Mouse (Mus musculus): ENCODE results near the gene Gm973. TPM values are rescaled to one million over a fixed set of nuclear protein-coding genes. Genes with fewer than 3 reads are reported as not detected.

The Gm973 gene
- polyA plus RNA-seq, 1 experiment = 11.5 TPM

- no peaks in the 10 kb centered on the region for H3K4me1 ChIP-seq (ENCODE audit: control insufficient read depth, insufficient read depth, low read length)
- no peak for TF ChIP-seq POLR2A (IDR thresholded peaks at IDR 0.05; ENCODE audit: extremely low read depth, insufficient read depth, low read length)
- no peak overlapping the region for H3K27ac ChIP-seq (ENCODE audit: insufficient read depth, low read length)
- no peak overlapping the region for H3K4me3 ChIP-seq (ENCODE audit: insufficient read depth, low read length)
These were observed 92.2 kb downstream of the Gm973 start for GRCm38 (mm10) chr1:59608125-59608762.

- Histone ChIP-seq H3K4me1 (ENCODE audit: control insufficient read depth, insufficient read depth, low read length) (no peaks in the 10 kb centered on the region), H3K27ac (ENCODE audit: insufficient read depth, low read length) (no peak overlapping the region), H3K4me3 (ENCODE audit: insufficient read depth, low read length) (no peak overlapping the region)
- TF ChIP-seq CTCF (IDR thresholded peaks at IDR 0.05; ENCODE audit: extremely low read depth, insufficient read depth, low read length) (no peak), POLR2A (IDR thresholded peaks at IDR 0.05; ENCODE audit: extremely low read depth, insufficient read depth, low read length) (no peak)
These were observed 92.9 kb downstream of the Gm973 start for GRCm38 (mm10) chr1:59608920-59609319.

GRCm38 (mm10) chr1:59609458-59609857, 93.4 kb downstream of the Gm973 start:
- no peaks in the 10 kb centered on the region for H3K4me1 ChIP-seq (ENCODE audit: control insufficient read depth, insufficient read depth, low read length)
- H3K4me3 ChIP-seq (ENCODE audit: insufficient read depth, low read length) = no peak overlapping the region
- H3K27ac ChIP-seq (ENCODE audit: insufficient read depth, low read length) = no peak overlapping the region
- TF ChIP-seq CTCF (IDR thresholded peaks at IDR 0.05; ENCODE audit: extremely low read depth, insufficient read depth, low read length) (0 out of 2 replicates have a peak, but pooled peaks have one; percentile 13), POLR2A (IDR thresholded peaks at IDR 0.05; ENCODE audit: extremely low read depth, insufficient read depth, low read length) (no peak)

GRCm38 (mm10) chr1:59609896-59610295, 93.8 kb downstream of the Gm973 start:
- Histone ChIP-seq H3K4me3 (ENCODE audit: insufficient read depth, low read length) (no peak overlapping the region), H3K27ac (ENCODE audit: insufficient read depth, low read length) (no peak overlapping the region), H3K4me1 (ENCODE audit: control insufficient read depth, insufficient read depth, low read length) (no peaks in the 10 kb centered on the region)
- no peak for TF ChIP-seq CTCF (IDR thresholded peaks at IDR 0.05; ENCODE audit: extremely low read depth, insufficient read depth, low read length)
- TF ChIP-seq POLR2A (IDR thresholded peaks at IDR 0.05; ENCODE audit: extremely low read depth, insufficient read depth, low read length) = no peak

GRCm38 (mm10) chr1:59610929-59611328, 94.9 kb downstream of the Gm973 start:
- TF ChIP-seq POLR2A (IDR thresholded peaks at IDR 0.05; ENCODE audit: extremely low read depth, insufficient read depth, low read length) (no peak), CTCF (IDR thresholded peaks at IDR 0.05; ENCODE audit: extremely low read depth, insufficient read depth, low read length) (no peak)

GRCm38 (mm10) chr1:59613795-59614194, 97.7 kb downstream of the Gm973 start:
- H3K27ac ChIP-seq (ENCODE audit: insufficient read depth, low read length) = no peak overlapping the region
- no peak overlapping the region for H3K4me3 ChIP-seq (ENCODE audit: insufficient read depth, low read length)
- peak; percentile 45 for TF ChIP-seq CTCF (IDR thresholded peaks at IDR 0.05; ENCODE audit: extremely low read depth, insufficient read depth, low read length)
- TF ChIP-seq POLR2A (IDR thresholded peaks at IDR 0.05; ENCODE audit: extremely low read depth, insufficient read depth, low read length) = no peak
- H3K4me1 ChIP-seq (ENCODE audit: control insufficient read depth, insufficient read depth, low read length) = no peaks in the 10 kb centered on the region

More at GRCm38 (mm10) chr1:59610929-59611328, 94.9 kb downstream of the Gm973 start:
- H3K4me1 ChIP-seq (ENCODE audit: control insufficient read depth, insufficient read depth, low read length) = no peaks in the 10 kb centered on the region
- no peak overlapping the region for H3K27ac ChIP-seq (ENCODE audit: insufficient read depth, low read length)
- no peak overlapping the region for H3K4me3 ChIP-seq (ENCODE audit: insufficient read depth, low read length)

GRCm38 (mm10) chr1:59615021-59615420, 99.0 kb downstream of the Gm973 start:
- H3K27ac ChIP-seq (ENCODE audit: insufficient read depth, low read length) = no peak overlapping the region
- no peak overlapping the region for H3K4me3 ChIP-seq (ENCODE audit: insufficient read depth, low read length)
- TF ChIP-seq POLR2A (IDR thresholded peaks at IDR 0.05; ENCODE audit: extremely low read depth, insufficient read depth, low read length) (no peak), CTCF (IDR thresholded peaks at IDR 0.05; ENCODE audit: extremely low read depth, insufficient read depth, low read length) (no peak)
- H3K4me1 ChIP-seq (ENCODE audit: control insufficient read depth, insufficient read depth, low read length) = no peaks in the 10 kb centered on the region

GRCm38 (mm10) chr1:59619201-59619600, 103.1 kb downstream of the Gm973 start:
- TF ChIP-seq CTCF (IDR thresholded peaks at IDR 0.05; ENCODE audit: extremely low read depth, insufficient read depth, low read length) = no peak
- no peak for TF ChIP-seq POLR2A (IDR thresholded peaks at IDR 0.05; ENCODE audit: extremely low read depth, insufficient read depth, low read length)
- no peak overlapping the region for H3K4me3 ChIP-seq (ENCODE audit: insufficient read depth, low read length)
- H3K4me1 ChIP-seq (ENCODE audit: control insufficient read depth, insufficient read depth, low read length) = no peaks in the 10 kb centered on the region
- H3K27ac ChIP-seq (ENCODE audit: insufficient read depth, low read length) = no peak overlapping the region

GRCm38 (mm10) chr1:59623325-59624017, 107.4 kb downstream of the Gm973 start:
- H3K27ac ChIP-seq (ENCODE audit: insufficient read depth, low read length) = no peak overlapping the region
- H3K4me3 ChIP-seq (ENCODE audit: insufficient read depth, low read length) = no peak overlapping the region
- TF ChIP-seq POLR2A (IDR thresholded peaks at IDR 0.05; ENCODE audit: extremely low read depth, insufficient read depth, low read length) (no peak), CTCF (IDR thresholded peaks at IDR 0.05; ENCODE audit: extremely low read depth, insufficient read depth, low read length) (peak; percentile 99)
- no peaks in the 10 kb centered on the region for H3K4me1 ChIP-seq (ENCODE audit: control insufficient read depth, insufficient read depth, low read length)

GRCm38 (mm10) chr1:59625410-59625809, 109.3 kb downstream of the Gm973 start:
- Histone ChIP-seq H3K27ac (ENCODE audit: insufficient read depth, low read length) (no peak overlapping the region), H3K4me3 (ENCODE audit: insufficient read depth, low read length) (no peak overlapping the region), H3K4me1 (ENCODE audit: control insufficient read depth, insufficient read depth, low read length) (no peaks in the 10 kb centered on the region)
- TF ChIP-seq POLR2A (IDR thresholded peaks at IDR 0.05; ENCODE audit: extremely low read depth, insufficient read depth, low read length) (no peak), CTCF (IDR thresholded peaks at IDR 0.05; ENCODE audit: extremely low read depth, insufficient read depth, low read length) (no peak)
